Mouse (Mus musculus) gastrocnemius, postnatal 10 days (tissue): Measurements from ENCODE around the gene Garnl3. TPM values are rescaled to one million over a fixed set of nuclear protein-coding genes. Genes with fewer than 3 reads are reported as not detected.
"Not testable (repeated sequence)": the region's sequence is repeated elsewhere in the genome, so short reads cannot be mapped to it uniquely, and the experiment has no call there.

Experiments
- DNase-seq: peaks from one replicate; pipeline ENCODE4 v3.0.0; 2021; ENCODE audit warnings: mixed read lengths
- total RNA-seq, 2 experiments: library from RNA; stranded (reverse); gene quantifications; 2 replicates each; pipeline ENCODE4 v1.2.3; 2021

Gene Garnl3
- total RNA-seq, 2 experiments from 2014 or later, result 3.1 to 4.7 TPM

- peak; percentile 26 for DNase-seq
Measured at GRCm38 (mm10) chr2:33156283-33156781, 24.9 kb upstream of the Garnl3 start.

DNA sequence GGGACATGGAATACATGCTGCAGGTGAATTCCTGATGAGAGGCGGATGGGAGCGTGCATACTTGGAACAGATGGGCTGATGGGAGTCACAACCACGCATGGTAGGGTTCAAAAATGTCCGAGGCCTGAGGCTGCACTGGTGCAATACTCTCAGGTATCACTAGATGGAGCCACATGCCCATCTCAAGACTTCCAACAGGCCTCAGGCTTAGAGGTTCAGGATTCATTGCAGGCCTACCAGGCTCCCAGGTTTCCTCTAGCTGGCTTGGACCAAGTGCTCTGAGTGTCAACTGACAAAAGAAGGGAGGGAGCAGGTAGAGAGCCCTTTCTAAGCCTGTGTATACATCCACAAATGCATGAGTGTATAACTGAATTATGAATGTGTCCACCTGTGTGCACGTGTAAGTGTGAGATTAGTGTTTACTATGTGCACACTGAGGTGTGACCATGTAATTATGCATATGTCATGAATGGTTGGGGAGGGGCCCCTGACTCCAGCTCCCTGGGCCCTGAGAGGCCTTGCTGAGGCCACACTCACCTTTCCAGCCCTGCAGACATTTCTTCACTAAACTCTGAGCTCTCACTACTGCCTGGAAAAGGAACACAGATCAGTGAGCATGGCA is 23.4 kb upstream of the Garnl3 start:
- DNase-seq, result peak; percentile 79

GRCm38 (mm10) chr2:33146994-33147393 is 15.5 kb upstream of the Garnl3 start:
- no peak for DNase-seq

- no peak for DNase-seq
Measured at GRCm38 (mm10) chr2:33143292-33143691, 11.8 kb upstream of the Garnl3 start.

DNA sequence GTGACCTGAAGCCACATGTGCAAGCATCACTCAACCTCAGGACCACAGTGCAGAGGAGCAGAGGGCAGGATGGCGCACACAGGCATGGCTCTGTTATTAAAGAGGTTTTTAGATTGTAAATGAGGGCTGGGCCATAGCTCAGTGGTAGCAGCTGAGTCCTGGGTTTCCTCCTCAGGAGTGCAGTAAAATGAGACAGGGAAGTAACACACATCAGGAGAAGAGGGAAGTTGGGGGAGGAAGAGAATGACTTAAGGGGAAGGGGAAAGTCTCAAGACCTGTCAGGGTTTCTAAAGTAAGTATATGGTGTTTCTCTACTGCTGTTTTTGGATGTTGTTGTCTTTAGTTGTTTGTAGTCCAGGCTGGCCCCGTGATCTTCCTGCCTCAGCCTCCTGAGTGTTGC is 7.0 kb upstream of the Garnl3 start:
- no peak for DNase-seq

- no peak for DNase-seq
Measured at GRCm38 (mm10) chr2:33137731-33138130, 6.3 kb upstream of the Garnl3 start.

DNA sequence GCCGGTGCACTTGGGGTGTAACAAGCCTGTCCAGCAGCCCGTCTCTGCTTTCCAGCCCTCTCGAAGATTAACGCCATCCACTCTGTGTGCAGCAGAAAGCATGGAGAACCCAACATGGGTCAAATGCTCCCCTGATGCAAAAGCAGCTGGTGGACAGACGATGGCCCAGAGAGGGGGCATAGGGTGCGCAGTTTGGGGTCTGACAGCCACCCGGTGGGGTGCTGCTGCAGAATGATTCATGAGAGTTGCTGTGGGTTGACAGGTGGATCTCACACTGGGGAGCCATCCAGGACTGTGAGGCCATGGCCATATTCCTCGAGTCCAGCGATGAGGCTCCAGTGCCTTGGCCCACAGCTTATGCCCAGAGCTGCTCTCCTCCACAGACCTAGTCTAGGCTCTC is 5.8 kb upstream of the Garnl3 start:
- no peak for DNase-seq

DNA sequence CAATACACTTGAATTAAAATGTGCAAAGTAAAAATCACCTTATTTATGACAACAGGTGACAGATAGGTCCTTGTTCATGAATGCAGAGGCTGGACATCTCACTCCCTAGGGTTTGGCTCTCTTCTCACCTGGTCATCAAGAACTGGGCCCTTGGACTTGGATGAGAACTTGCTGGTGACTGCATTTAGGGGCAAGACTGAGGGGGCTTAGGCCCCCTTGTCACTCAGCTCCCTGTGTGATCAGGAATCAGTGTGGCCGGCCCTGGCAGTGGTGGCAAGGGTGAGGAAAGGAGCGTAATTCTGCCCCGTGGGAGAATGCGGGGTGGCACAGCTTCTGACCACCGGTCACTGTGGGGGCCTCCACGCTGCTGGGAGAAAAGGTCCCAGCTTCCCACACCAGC is 4.9 kb upstream of the Garnl3 start:
- no peak for DNase-seq

DNA sequence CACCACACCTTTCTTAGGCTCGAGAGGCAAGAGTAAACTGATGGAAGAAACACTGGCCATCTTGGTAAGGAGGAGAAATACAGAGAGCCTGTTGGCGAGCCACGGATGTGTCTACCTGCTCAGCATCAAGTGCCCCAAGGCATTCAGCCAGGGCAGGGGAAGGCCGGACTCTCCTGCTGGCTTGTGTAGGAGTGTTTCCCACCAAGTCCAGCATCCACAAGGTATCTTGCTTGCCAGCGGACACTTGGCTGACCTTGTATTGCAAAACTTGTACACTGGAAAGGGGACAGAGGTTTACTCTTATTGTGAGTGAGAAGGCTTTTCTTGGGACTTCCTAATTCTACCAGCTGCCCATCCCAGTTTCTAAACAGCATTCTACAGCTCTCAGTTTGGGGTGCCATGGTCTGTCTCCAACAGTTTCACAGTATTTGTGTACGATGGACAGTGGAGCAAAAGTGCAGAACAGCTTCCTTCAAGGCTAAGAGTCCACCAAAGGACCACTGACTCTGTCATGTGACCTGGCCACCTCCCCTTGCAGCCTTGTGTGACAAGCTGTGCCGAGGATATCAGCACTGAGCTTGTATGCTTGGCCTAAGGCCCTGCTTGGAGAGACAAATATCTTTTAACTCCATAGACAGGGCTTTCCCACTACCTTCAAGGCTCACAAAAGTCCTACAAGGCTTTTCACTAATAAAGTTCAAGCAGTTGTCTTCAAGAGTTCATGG is 3.5 kb upstream of the Garnl3 start:
- DNase-seq, result no peak

DNA sequence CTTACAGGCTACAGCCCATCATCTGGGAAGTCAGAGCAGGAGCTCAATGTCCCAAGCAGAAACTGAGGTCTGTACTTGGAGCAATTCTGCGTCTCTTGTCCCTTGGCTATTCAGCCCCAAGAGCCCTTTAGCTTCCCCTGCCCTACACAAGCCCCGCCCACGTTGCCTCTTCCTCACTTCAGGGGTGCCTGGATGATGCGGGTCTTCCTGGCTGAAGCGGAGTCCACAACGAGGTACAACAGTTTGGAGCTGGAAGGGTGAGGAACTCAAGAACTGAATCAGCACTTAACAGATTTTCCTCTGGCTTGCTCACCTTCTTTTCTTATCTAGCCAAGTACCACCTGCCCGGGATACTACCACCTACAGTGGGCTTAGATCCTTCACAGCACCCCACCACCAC is 852 bp upstream of the Garnl3 start:
- no peak for DNase-seq

DNA sequence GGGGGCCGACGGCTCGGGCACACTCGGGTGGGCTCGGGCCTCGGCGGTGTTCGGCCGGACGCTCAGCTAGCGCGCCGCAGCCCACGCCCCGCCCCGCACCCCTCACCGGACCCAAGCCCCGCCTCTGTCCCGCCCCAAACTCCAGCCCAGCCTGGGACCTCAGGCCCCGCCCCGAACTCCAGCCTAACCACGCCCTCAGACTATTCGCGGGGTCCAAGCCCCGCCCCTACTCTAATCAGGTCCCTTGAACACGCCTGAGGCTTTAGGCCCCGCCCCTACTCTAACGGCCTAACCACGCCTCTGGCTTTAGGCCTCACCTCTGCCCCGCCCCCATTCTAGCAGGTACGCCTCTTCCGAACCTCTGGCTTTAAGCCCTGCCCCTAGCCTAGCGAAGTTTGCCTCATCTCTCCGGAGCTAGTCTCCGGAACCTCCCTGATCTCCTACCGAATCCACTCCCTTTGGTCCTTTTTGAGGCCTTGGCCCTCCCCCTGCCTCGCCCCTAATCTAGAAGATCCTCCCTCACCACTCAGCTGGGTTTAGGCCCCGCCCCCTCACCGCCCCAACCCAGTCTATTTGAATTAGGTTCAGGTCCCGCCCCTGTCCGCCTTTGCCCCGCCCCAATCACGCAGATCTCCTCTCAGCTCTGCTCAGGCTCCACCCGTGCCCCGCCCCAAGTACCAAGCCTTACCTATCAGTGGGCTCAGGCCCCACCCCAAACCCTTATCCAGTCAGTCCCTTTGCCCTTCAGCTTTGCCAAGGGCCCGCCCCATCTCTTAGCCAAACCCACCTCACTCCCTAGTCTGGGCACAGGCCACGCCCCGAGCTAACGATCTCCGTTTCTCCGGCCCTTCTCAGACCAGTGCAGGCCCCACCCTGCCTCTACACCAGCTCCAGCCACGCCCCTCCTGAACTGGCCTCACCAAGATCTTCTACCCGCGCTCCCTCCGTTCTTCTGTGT is 649 bp downstream of the Garnl3 start:
- peak; percentile 97 for DNase-seq

DNA sequence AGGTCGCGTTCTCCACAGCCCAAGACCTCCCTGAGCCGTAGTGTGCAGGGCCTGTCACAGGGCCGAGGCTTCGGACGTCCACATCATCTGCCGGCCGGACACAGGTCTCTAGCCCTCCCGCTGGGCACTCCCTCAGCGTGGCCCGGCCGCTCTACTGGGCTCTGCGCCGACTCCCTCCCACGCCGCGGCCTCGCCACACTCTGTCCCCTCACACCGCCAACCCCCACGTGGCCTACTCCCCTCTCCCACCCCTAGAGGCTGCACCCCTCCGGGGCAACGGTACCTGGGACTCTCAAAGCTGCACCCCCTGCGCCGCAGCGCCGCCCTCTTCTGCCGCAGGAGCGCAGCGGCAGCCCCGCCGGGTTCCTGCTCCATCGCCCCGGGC is 1.3 kb downstream of the Garnl3 start:
- DNase-seq, result no peak

GRCm38 (mm10) chr2:33129696-33130095 is 1.8 kb downstream of the Garnl3 start:
- DNase-seq, result no peak

DNA sequence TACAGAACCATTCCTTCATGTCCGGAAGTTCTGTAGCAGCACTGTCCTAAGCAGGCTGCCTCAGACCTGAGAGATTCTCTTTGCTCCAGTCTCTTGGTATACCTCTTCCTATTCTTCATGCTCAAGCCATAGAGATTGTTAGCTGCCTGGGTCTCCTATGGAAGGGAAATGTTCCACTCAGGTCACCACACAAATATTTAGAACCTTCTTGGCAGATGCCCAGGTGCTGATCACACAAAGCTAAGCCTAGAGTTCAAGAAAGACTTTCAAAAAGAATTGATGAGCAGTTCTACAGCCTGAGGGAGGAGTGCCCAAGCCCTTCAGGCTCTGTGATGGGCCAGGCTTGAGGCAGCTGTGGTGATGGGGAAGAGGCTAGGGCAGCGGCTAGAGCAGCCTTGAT is 2.4 kb downstream of the Garnl3 start:
- no peak for DNase-seq

GRCm38 (mm10) chr2:33127271-33127670 is 4.2 kb downstream of the Garnl3 start:
- no peak for DNase-seq

DNA sequence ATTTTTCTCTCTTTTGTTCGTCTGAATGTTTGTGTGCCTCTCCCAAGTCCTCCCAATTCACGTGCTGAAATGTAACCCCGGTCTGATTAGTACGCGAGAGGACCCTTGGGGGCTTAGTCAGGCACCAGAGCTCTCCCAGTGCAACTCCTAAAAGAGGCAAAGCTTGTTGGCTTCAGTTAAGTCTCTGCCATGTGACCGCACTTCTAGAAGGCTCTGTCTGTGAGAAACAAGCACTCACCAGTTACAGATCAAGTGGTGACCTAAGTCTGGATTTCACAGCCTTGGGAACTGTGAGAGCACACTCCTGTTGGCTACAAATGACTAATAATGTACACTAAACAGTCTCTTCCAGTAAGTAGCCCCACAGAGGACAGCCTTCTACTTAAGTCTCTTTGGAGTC is 8.6 kb downstream of the Garnl3 start:
- no peak for DNase-seq

DNA sequence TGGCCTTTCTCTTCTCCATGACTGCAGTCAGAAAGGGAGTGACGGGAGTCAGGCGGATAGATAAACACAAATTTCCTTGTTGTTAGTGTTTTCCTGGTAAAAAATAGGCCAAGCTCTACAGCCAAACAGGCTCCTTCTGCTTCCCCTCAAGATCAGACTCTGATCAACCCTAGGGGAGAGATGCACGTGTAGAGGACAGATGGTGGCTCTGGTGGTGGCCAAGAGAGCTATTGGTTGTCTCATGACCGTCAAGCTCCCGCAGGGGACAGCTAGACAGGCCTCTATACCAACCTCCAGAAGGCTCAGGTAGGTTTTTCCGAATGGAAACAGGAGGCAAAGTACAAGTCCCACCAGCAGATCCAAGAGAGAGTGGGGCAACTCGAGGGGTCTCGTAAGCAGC is 30.9 kb downstream of the Garnl3 start:
- DNase-seq, result no peak

- DNase-seq, result not testable (repeated sequence)
Measured at GRCm38 (mm10) chr2:33097326-33097725, 34.1 kb downstream of the Garnl3 start.

GRCm38 (mm10) chr2:33095221-33095671 is 36.2 kb downstream of the Garnl3 start:
- no peak for DNase-seq

- DNase-seq, result no peak
Measured at GRCm38 (mm10) chr2:33090620-33091520, 40.6 kb downstream of the Garnl3 start.

DNA sequence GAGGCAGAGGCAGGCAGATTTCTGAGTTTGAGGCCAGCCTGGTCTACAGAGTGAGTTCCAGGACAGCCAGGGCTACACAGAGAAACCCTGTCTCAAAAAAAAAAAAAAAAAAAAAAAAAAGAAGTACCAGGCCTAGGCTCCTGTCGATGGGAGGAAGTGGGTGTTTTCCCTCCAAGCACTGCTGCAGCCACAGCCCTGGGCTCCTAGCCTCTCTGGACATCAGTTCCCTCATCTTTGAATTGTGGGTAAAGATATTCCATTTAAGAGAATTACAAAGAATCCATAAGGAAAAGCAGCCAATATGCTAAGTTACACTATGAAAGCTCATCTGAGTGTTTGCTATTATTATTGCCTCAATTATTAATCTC is 41.4 kb downstream of the Garnl3 start:
- not testable (repeated sequence) for DNase-seq
